Mouse (Mus musculus) lung, postnatal 0 days (tissue): Measurements from ENCODE around the gene Acat3. TPM values are rescaled to one million over a fixed set of nuclear protein-coding genes. Genes with fewer than 3 reads are reported as not detected.

Experiments
- ATAC-seq: fragments of 200-750 bp; cut with Nextera tagmentation; 2 replicates; pipeline ENCODE4 v1.8.0; 2017; ENCODE audit warnings: moderate library complexity
- DNase-seq: peaks from one replicate; pipeline ENCODE4 v3.0.0-alpha.2; 2016; ENCODE audit warnings: low spot score
- H3K27ac ChIP-seq: fragments of 300-500 bp; sonication (generic); 2 replicates; pipeline ENCODE4 v1.5.1; 2014; ENCODE audit warnings: antibody characterized with exemption, mild to moderate bottlenecking, low read length, mixed read lengths
- H3K27me3 ChIP-seq: fragments of 300-500 bp; sonication (generic); replicated peaks from 2 replicates; pipeline ENCODE4 v1.6.1; 2014; ENCODE audit warnings: low read length, mixed read lengths; ENCODE audit not compliant: insufficient read depth
- H3K36me3 ChIP-seq: fragments of 300-500 bp; sonication (generic); 2 replicates; pipeline ENCODE4 v1.6.1; 2014; ENCODE audit warnings: low read length, mixed read lengths; ENCODE audit not compliant: insufficient read depth
- H3K4me1 ChIP-seq: fragments of 300-500 bp; sonication (generic); 2 replicates; pipeline ENCODE4 v1.6.1; 2014; ENCODE audit warnings: antibody characterized with exemption, low read depth, low read length, mixed read lengths; ENCODE audit not compliant: insufficient read depth
- H3K4me2 ChIP-seq: fragments of 300-500 bp; sonication (generic); replicated peaks from 2 replicates; pipeline ENCODE4 v1.6.1; 2014; ENCODE audit warnings: low read depth, mild to moderate bottlenecking, low read length, moderate library complexity, mixed read lengths
- H3K4me3 ChIP-seq: fragments of 300-500 bp; sonication (generic); 2 replicates; pipeline ENCODE4 v1.5.1; 2014; ENCODE audit warnings: low read depth, low read length
- H3K9ac ChIP-seq: fragments of 300-500 bp; sonication (generic); replicated peaks from 2 replicates; pipeline ENCODE4 v1.6.1; 2014; ENCODE audit warnings: low read depth, mild to moderate bottlenecking
- H3K9me3 ChIP-seq: fragments of 300-500 bp; sonication (generic); 2 replicates; pipeline ENCODE4 v1.6.1; 2016; ENCODE audit warnings: low read length, mixed read lengths
- CTCF ChIP-seq: IDR thresholded peaks from 2 replicates; pipeline ENCODE4 v1.5.1; 2016; ENCODE audit warnings: antibody characterized with exemption, mild to moderate bottlenecking
- EP300 ChIP-seq: IDR thresholded peaks from 2 replicates; pipeline ENCODE4 v1.6.1; 2016; ENCODE audit warnings: antibody characterized with exemption, mild to moderate bottlenecking, control low read depth
- WGBS: fragments of 180-500 bp; shearing (Covaris S2); extraction: QIAGEN DNeasy Blood & Tissue Kit; methylation state at CpG from one replicate; pipeline ENCODE4 v1.1.7; 2014; 5-methylcytosine and 5-hydroxymethylcytosine counted together
- polyA plus RNA-seq: library from polyadenylated mRNA; unstranded; fragments of >200 nt; fragmentation: Nextera tagmentation; extraction: Ambion mirVana; gene quantifications from 2 replicates; pipeline ENCODE4 v1.2.1, GENCODE M21; 2015

Acat3 gene
- polyA plus RNA-seq, 1 experiment from 2014 or later, result 0.39 TPM

GRCm38 (mm10) chr17:12925703-12926180, 14.7 kb downstream of the Acat3 start:
- Histone ChIP-seq H3K27ac (no peak overlapping the region), H3K36me3 (peaks cover 21% of the 10 kb centered on the region)

GRCm38 (mm10) chr17:12925001-12925400, 15.4 kb downstream of the Acat3 start:
- DNase-seq, result peak; percentile 49
- Histone ChIP-seq H3K9ac (no peak overlapping the region), H3K4me3 (no peak overlapping the region), H3K27ac (no peak overlapping the region), H3K36me3 (peaks cover 25% of the 10 kb centered on the region), H3K4me1 (no peaks in the 10 kb centered on the region), H3K27me3 (no peaks in the 10 kb centered on the region), H3K4me2 (no peak overlapping the region), H3K9me3 (no peaks in the 10 kb centered on the region)
- no peak for TF ChIP-seq EP300
- TF ChIP-seq CTCF, result no peak
- WGBS, result 73% methylated on average over 3 of the region's 3 CpGs
- ATAC-seq, result peak; percentile 63

More at GRCm38 (mm10) chr17:12925703-12926180, 14.7 kb downstream of the Acat3 start:
- 83% methylated on average over 8 of the region's 8 CpGs for WGBS
- H3K9ac ChIP-seq, result no peak overlapping the region
- no peak overlapping the region for H3K4me3 ChIP-seq
- H3K4me1 ChIP-seq, result no peaks in the 10 kb centered on the region
- TF ChIP-seq CTCF, result no peak
- no peak for TF ChIP-seq EP300
- no peak for ATAC-seq
- H3K9me3 ChIP-seq, result no peaks in the 10 kb centered on the region
- H3K27me3 ChIP-seq, result no peaks in the 10 kb centered on the region
- DNase-seq, result no peak
- H3K4me2 ChIP-seq, result no peak overlapping the region

- Histone ChIP-seq H3K4me3 (no peak overlapping the region), H3K4me1 (no peaks in the 10 kb centered on the region), H3K27me3 (no peaks in the 10 kb centered on the region), H3K9ac (no peak overlapping the region), H3K27ac (no peak overlapping the region), H3K4me2 (no peak overlapping the region), H3K36me3 (peaks cover 29% of the 10 kb centered on the region), H3K9me3 (no peaks in the 10 kb centered on the region)
- TF ChIP-seq EP300 (no peak), CTCF (no peak)
- DNase-seq, result no peak
- 90% methylated on average over 1 of the region's 1 CpGs for WGBS
- no peak for ATAC-seq
These were observed 19.3 kb downstream of the Acat3 start for GRCm38 (mm10) chr17:12921073-12921472.

GRCm38 (mm10) chr17:12916588-12917380, 23.6 kb downstream of the Acat3 start:
- peak overlapping the region; percentile 89 for H3K4me3 ChIP-seq
- H3K4me2 ChIP-seq, result peak overlapping the region; percentile 82
- under 1% methylated on average over 38 of the region's 40 CpGs for whole genome bisulfite sequencing
- H3K36me3 ChIP-seq, result peaks cover 21% of the 10 kb centered on the region
- H3K9ac ChIP-seq, result peak overlapping the region; percentile 93
- no peak for TF ChIP-seq CTCF
- no peak for TF ChIP-seq EP300
- no peaks in the 10 kb centered on the region for H3K27me3 ChIP-seq
- ATAC-seq (peak; percentile 39), DNase-seq (peak; percentile 62)
- H3K9me3 ChIP-seq, result no peaks in the 10 kb centered on the region
- peaks cover 3% of the 10 kb centered on the region; the same call in 1 of the 2 replicates for H3K4me1 ChIP-seq
- H3K27ac ChIP-seq, result peak overlapping the region; percentile 94

- Histone ChIP-seq H3K4me2 (peak within 1 kb of the TSS; percentile 82), H3K9me3 (no peaks in the 10 kb centered on the region), H3K27ac (peak within 1 kb of the TSS; percentile 94), H3K27me3 (no peaks in the 10 kb centered on the region), H3K4me3 (peak within 1 kb of the TSS; percentile 89), H3K4me1 (peaks cover 3% of the 10 kb centered on the region; the same call in 1 of the 2 replicates), H3K36me3 (peaks cover 22% of the 10 kb centered on the region), H3K9ac (peak within 1 kb of the TSS; percentile 93)
- WGBS, result under 1% methylated on average over 56 of the region's 56 CpGs
- TF ChIP-seq CTCF, result no peak
- TF ChIP-seq EP300, result no peak
- DNase-seq (peak; percentile 100), ATAC-seq (peak; percentile 99)
These were observed 24.4 kb downstream of the Acat3 start, which contains the start of gene Mrpl18 for GRCm38 (mm10) chr17:12915881-12916583. TSS of gene Mrpl18 (minus strand) at chr17:12916345.

- Histone ChIP-seq H3K27me3 (no peaks in the 10 kb centered on the region), H3K9ac (peak within 1 kb of the TSS; percentile 93), H3K36me3 (peaks cover 27% of the 10 kb centered on the region), H3K27ac (peak within 1 kb of the TSS; percentile 94), H3K4me2 (peak within 1 kb of the TSS; percentile 82), H3K4me3 (peak within 1 kb of the TSS; percentile 89), H3K4me1 (peaks cover 3% of the 10 kb centered on the region; the same call in 1 of the 2 replicates), H3K9me3 (no peaks in the 10 kb centered on the region)
- TF ChIP-seq EP300 (no peak), CTCF (no peak)
- WGBS, result 2% methylated on average over 18 of the region's 18 CpGs
- DNase-seq (no peak), ATAC-seq (no peak)
These were observed 24.9 kb downstream of the Acat3 start, which contains the start of gene Tcp1 for GRCm38 (mm10) chr17:12915488-12915880. TSS of gene Tcp1 (plus strand) at chr17:12915701.
